Mouse (Mus musculus) T-helper 1 cell (primary cell): ENCODE measurements around the gene Arl8a.

Experiments used
- in situ Hi-C: fragments of 300-600 bp; cut with MboI, MseI; formaldehyde crosslinking; loops from one replicate; pipeline ENCODE4 v1.15.1; 2025; ENCODE audit warnings: high pct_unique_total_duplicates

Gene Arl8a

DNA sequence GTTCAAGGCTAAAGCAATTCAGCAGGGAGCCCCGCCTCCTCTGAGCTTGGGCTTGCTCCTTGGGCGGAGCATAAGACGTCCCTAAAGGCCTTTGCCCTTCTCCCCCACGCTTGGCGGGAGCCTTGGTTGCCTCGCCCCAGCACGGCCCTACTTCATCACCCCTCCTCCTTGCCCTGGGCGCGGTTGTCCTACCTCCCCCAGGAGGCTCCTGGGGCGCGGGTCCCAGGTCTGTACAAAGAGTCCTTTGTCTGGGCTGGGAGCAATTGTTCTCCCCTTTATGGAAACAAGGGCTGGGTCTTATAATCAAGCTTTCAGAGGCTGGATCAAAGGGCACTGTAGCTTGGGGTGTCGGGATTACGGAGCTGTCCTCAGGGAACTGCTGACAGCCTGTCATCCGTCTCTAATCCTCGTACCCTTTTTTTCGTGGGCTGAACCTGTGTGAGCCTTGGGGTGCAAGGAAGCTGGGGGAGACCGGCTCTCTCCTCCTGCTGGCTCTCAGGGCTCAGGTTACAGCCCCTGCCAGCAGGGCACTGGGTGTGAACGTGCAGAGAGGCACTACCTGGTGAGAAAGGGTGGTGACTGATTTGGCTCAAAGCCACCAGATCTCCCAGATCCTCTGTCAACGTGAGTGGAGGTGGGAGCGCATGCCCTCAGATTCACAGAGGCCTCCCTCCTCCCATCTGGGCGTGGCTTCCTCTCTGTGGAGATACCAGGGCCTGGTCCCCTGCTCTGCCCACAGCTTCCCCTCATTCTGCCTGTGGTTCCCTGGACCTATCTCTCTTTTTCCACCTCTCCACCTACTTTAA lies 52.6 kb downstream of the Arl8a start:
- in situ Hi-C loops: no loop called here

DNA sequence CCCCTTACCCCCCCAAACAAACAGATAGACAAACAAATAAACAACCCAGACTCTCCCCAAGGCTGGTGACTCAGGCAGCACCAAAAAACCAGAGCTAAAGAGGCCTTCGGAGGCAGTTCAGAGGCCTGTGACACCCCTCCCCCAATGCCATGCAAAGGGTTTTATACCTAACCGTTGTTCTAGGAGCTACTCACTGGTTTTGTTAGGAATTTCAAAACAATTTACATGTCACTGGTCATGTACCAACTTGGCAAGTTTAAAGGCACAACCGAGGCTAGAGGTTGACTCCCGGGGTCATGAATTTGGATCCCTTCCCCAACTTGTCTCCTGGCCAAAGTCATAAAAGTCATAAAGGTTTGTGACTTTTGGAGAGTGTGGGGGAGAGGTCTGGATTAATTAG lies 53.8 kb downstream of the Arl8a start:
- in situ Hi-C loops: no loop called here

DNA sequence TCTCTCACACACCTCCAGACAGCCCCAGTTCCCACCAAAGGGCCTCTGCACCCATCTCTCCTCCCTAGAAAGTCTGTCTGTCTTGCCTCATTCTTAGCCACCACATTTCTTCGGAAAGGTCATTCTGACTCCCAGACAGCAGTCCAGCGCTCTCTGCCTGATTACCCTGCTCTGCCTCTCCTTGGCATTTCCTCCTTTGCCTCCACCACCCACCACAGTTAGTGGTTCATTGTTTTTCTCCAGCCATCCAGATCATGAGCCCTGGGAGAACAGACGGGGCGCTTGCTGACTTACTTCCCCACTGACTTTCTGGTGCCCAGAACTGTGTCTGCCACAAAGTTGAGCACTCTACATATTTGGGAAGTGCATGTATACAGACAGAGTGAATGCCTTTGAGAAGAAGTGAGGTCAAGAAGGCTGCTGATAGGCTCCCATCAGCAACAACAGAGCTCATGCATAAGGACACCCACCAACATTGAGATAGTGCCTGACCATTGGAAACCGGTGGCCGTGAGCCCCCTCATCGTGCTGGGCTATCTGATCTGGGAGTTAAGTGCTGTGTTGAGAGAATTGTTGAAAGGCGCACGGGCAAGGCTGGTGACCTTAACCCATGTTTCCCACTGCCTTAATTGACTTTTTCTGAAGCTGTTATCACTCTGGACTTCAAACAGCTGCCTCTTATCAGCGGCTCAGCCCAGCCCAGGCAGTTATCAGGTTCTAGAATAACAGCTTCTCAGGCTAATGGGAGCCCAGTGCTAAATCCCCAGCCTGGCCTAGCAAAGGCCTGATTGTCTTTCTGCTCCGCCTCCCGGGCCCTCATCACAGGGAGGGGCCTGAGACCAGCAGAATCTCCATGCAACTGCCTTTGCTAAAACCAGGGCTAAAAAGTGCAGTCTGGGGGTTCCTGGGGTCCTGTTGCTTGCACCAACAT lies 57.8 kb downstream of the Arl8a start:
- in situ Hi-C loops: no loop called here

DNA sequence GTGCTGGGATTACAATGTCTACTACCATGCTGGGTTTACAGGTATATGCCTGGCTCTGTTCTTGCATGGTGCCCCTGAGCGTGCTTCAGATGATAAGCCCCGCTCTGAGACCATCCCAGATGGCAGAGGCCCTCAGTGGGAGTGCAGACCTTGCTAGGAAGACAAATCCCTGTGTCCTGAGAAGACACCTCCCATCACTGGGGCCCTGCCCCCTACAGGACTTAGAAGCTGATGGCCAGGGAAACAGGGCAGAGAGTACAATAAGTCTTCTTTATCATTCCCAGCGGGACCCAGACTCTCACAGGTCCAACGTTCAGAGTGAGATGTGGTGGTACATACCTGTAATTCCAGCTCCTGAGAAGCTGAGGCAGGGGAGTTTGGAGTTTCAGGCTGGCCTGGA lies 58.6 kb downstream of the Arl8a start:
- in situ Hi-C loops: no loop called here
